Mouse (Mus musculus): ENCODE measurements around the gene Nek8. TPM values are rescaled to one million over a fixed set of nuclear protein-coding genes. Genes with fewer than 3 reads are reported as not detected.

Nek8 gene
- total and polyA plus RNA-seq, 3 experiments: 7.1 to 8.3 (median 7.4) TPM

- H3K27me3 ChIP-seq (replicated peaks): no peaks in the 10 kb centered on the region
- peak overlapping the region; percentile 59 for H3K4me2 ChIP-seq (ENCODE audit: insufficient read depth, low read depth, poor library complexity, severe bottlenecking)
- H3K9me3 ChIP-seq (replicated peaks; ENCODE audit: low read length): no peaks in the 10 kb centered on the region
- H3K27ac ChIP-seq (ENCODE audit: insufficient read depth, low read depth): peak overlapping the region; percentile 94
- H3K9ac ChIP-seq (ENCODE audit: insufficient read depth, low read depth): peak overlapping the region; percentile 61
- peaks cover 36% of the 10 kb centered on the region for H3K79me2 ChIP-seq (replicated peaks; ENCODE audit: control insufficient read depth, extremely low read depth, insufficient read depth, poor library complexity, severe bottlenecking)
- peak overlapping the region; percentile 65 to 72 (median 66) for H3K4me3 ChIP-seq (replicated peaks in 1 of 3; ENCODE audit: low read depth in 2 of 3, low read length in 2 of 3, poor library complexity in 1 of 3)
- peaks cover 13 to 61% of the 10 kb centered on the region in 2 experiments for H3K4me1 ChIP-seq (ENCODE audit: control insufficient read depth in 1 of 2, insufficient read depth in 2 of 2)
- peak; percentile 96 for DNase-seq (ENCODE audit: extremely low read depth)
- in situ Hi-C loops (cut with MboI; ENCODE audit: low pct_ligation_motif_present, low pct_unique_long_range_greater_than_20kb, low sequenced_read_pairs): loop anchor here (5.0 to 10.0 kb wide), 3 partner anchors 121 to 351 kb away; no protein-coding TSS in a partner anchor
- H3K36me3 ChIP-seq (replicated peaks in 1 of 2; ENCODE audit: control insufficient read depth in 1 of 2, insufficient read depth in 1 of 2, low read length in 1 of 2): peaks cover 26 to 40% of the 10 kb centered on the region in 2 experiments
- dilution Hi-C loops (cut with MboI; ENCODE audit: extremely low pct_ligation_motif_present, extremely low pct_unique_long_range_greater_than_20kb, low sequenced_read_pairs): no loop called here
- peak; percentile 66 for TF ChIP-seq ZMIZ1 (IDR thresholded peaks at IDR 0.05; ENCODE audit: low read depth, low read length)
- peak; percentile 11; the same call in 1 of the 2 replicates for TF ChIP-seq CHD1 (IDR thresholded peaks at IDR 0.05; ENCODE audit: low read depth, low read length)
- TF ChIP-seq POLR2AphosphoS2 (IDR thresholded peaks at IDR 0.05; ENCODE audit: low read depth, low read length): no peak
- no peak; the same call in 1 of the 2 replicates for TF ChIP-seq CHD2 (IDR thresholded peaks at IDR 0.05; ENCODE audit: low read length)
- TF ChIP-seq RAD21 (IDR thresholded peaks at IDR 0.05; ENCODE audit: low read depth, low read length): peak; percentile 99
- no peak for TF ChIP-seq MXI1 (IDR thresholded peaks at IDR 0.05; ENCODE audit: low read depth, low read length)
- peak; percentile 74 for TF ChIP-seq NELFE (IDR thresholded peaks at IDR 0.05; ENCODE audit: low read depth, low read length)
- no peak for TF ChIP-seq JUND (conservative IDR thresholded peaks at IDR 0.05; ENCODE audit: low read depth, low read length)
- no peak for TF ChIP-seq JUN (IDR thresholded peaks at IDR 0.05; ENCODE audit: insufficient read depth, low read depth, low read length)
- TF ChIP-seq GABPA (IDR thresholded peaks at IDR 0.05; ENCODE audit: insufficient replicate concordance, low read depth, low read length): no peak
- TF ChIP-seq KAT2A (IDR thresholded peaks at IDR 0.05; ENCODE audit: insufficient replicate concordance, low read length): 0 out of 2 replicates have a peak, but pooled peaks have one; percentile 7
- no peak for TF ChIP-seq MEF2A (IDR thresholded peaks at IDR 0.05; ENCODE audit: borderline replicate concordance, low read depth, low read length)
- TF ChIP-seq E2F4 (IDR thresholded peaks at IDR 0.05; ENCODE audit: insufficient replicate concordance, low read depth, low read length): no peak
- no peak for TF ChIP-seq MYC (IDR thresholded peaks at IDR 0.05; ENCODE audit: low read depth, low read length)
- TF ChIP-seq ETS1 (conservative IDR thresholded peaks at IDR 0.05; ENCODE audit: low read depth, low read length): no peak
- TF ChIP-seq ZKSCAN1 (IDR thresholded peaks at IDR 0.05; ENCODE audit: borderline replicate concordance, low read depth, low read length): no peak
- TF ChIP-seq CTCF (conservative IDR thresholded peaks at IDR 0.05 in 1 of 2, IDR thresholded peaks at IDR 0.05 in 1 of 2; ENCODE audit: low read depth in 2 of 2, low read length in 2 of 2): peak; percentile 85 to 99
- peak; percentile 93 for TF ChIP-seq SMC3 (IDR thresholded peaks at IDR 0.05; ENCODE audit: low read depth, low read length)
- TF ChIP-seq POLR2A (IDR thresholded peaks at IDR 0.05; ENCODE audit: low read depth, low read length): peak; percentile 77
- no peak for TF ChIP-seq USF1 (IDR thresholded peaks at IDR 0.05; ENCODE audit: low read depth, low read length)
- TF ChIP-seq ZC3H11A (IDR thresholded peaks at IDR 0.05; ENCODE audit: low read depth, low read length): peak; percentile 50; the same call in 1 of the 2 replicates
- no peak; the same call in 1 of the 2 replicates for TF ChIP-seq IRF4 (IDR thresholded peaks at IDR 0.05; ENCODE audit: low read depth, low read length)
- TF ChIP-seq ZNF384 (IDR thresholded peaks at IDR 0.05; ENCODE audit: low read depth, low read length): no peak
- TF ChIP-seq TCF12 (IDR thresholded peaks at IDR 0.05; ENCODE audit: low read depth, low read length): peak; percentile 40
- no peak for TF ChIP-seq EP300 (IDR thresholded peaks at IDR 0.05; ENCODE audit: low read length)
- TF ChIP-seq MAFK (IDR thresholded peaks at IDR 0.05; ENCODE audit: insufficient replicate concordance, low read length): no peak
- TF ChIP-seq RCOR1 (conservative IDR thresholded peaks at IDR 0.05; ENCODE audit: low read depth, low read length): no peak; the same call in 1 of the 2 replicates
- TF ChIP-seq SIN3A (IDR thresholded peaks at IDR 0.05; ENCODE audit: low read length): peak; percentile 68
- TF ChIP-seq UBTF (IDR thresholded peaks at IDR 0.05; ENCODE audit: low read depth, low read length): peak; percentile 93
- no peak for TF ChIP-seq PAX5 (IDR thresholded peaks at IDR 0.05; ENCODE audit: low read length)
- peak; percentile 17 for TF ChIP-seq MAZ (IDR thresholded peaks at IDR 0.05; ENCODE audit: low read depth, low read length)
- no peak for TF ChIP-seq MAX (IDR thresholded peaks at IDR 0.05; ENCODE audit: low read length)
- TF ChIP-seq BHLHE40 (IDR thresholded peaks at IDR 0.05; ENCODE audit: low read depth, low read length): peak; percentile 62
- TF ChIP-seq ELF1 (IDR thresholded peaks at IDR 0.05; ENCODE audit: low read depth, low read length): no peak; the same call in 1 of the 2 replicates
- TF ChIP-seq NRF1 (IDR thresholded peaks at IDR 0.05; ENCODE audit: low read depth, low read length): no peak
- no peak; the same call in 1 of the 2 replicates for TF ChIP-seq HCFC1 (IDR thresholded peaks at IDR 0.05; ENCODE audit: low read depth, low read length)
- TF ChIP-seq TBP (conservative IDR thresholded peaks at IDR 0.05; ENCODE audit: low read depth, low read length): 0 out of 2 replicates have a peak, but pooled peaks have one; percentile 25
Measured at GRCm38 (mm10) chr11:78177903-78178858, 1.7 kb upstream of the Nek8 start.

All from CH12.LX (cell line).